Mouse (Mus musculus): Measurements from ENCODE around the gene Kcnn3. TPM values are rescaled to one million over a fixed set of nuclear protein-coding genes. Genes with fewer than 3 reads are reported as not detected.

The Kcnn3 gene
- polyA plus RNA-seq, 1 experiment from 2014 or later: 3.8 TPM

GRCm38 (mm10) chr3:89551880-89552279 lies 31.9 kb downstream of the Kcnn3 start:
- Histone ChIP-seq H3K4me3 (ENCODE audit: low read length) (no peak overlapping the region), H3K9me3 (ENCODE audit: control insufficient read depth, low read length) (no peaks in the 10 kb centered on the region), H3K27ac (ENCODE audit: low read length) (no peak overlapping the region), H3K27me3 (replicated peaks; ENCODE audit: control insufficient read depth, insufficient read depth, low read length) (no peaks in the 10 kb centered on the region), H3K9ac (ENCODE audit: low read depth, low read length) (no peak overlapping the region), H3K36me3 (ENCODE audit: control insufficient read depth, insufficient read depth, low read length) (no peaks in the 10 kb centered on the region), H3K4me1 (ENCODE audit: control insufficient read depth, insufficient read depth, low read length) (0 out of 2 replicates have a peak, but pooled peaks cover 1% of the 10 kb centered on the region), H3K4me2 (ENCODE audit: low read depth, low read length) (no peak overlapping the region)
- no peak for ATAC-seq
- WGBS: 74% methylated on average over 2 of the region's 2 CpGs

- ATAC-seq: no peak
- H3K4me1 ChIP-seq (ENCODE audit: control insufficient read depth, insufficient read depth, low read length): no peaks in the 10 kb centered on the region
- no peak overlapping the region for H3K9ac ChIP-seq (ENCODE audit: low read depth, low read length)
- H3K4me2 ChIP-seq (ENCODE audit: low read depth, low read length): no peak overlapping the region
- no peak overlapping the region for H3K4me3 ChIP-seq (ENCODE audit: low read length)
- no peaks in the 10 kb centered on the region for H3K27me3 ChIP-seq (replicated peaks; ENCODE audit: control insufficient read depth, insufficient read depth, low read length)
- no peaks in the 10 kb centered on the region for H3K9me3 ChIP-seq (ENCODE audit: control insufficient read depth, low read length)
- no peak overlapping the region for H3K27ac ChIP-seq (ENCODE audit: low read length)
- no peaks in the 10 kb centered on the region for H3K36me3 ChIP-seq (ENCODE audit: control insufficient read depth, insufficient read depth, low read length)
- 86% methylated on average over 8 of the region's 8 CpGs for WGBS
These were observed 33.5 kb downstream of the Kcnn3 start for GRCm38 (mm10) chr3:89553432-89553831.

- ATAC-seq: no peak
- H3K4me1 ChIP-seq (ENCODE audit: control insufficient read depth, insufficient read depth, low read length): no peaks in the 10 kb centered on the region
- H3K9ac ChIP-seq (ENCODE audit: low read depth, low read length): no peak overlapping the region
- no peak overlapping the region for H3K27ac ChIP-seq (ENCODE audit: low read length)
- 80% methylated on average over 4 of the region's 4 CpGs for WGBS
- no peaks in the 10 kb centered on the region for H3K36me3 ChIP-seq (ENCODE audit: control insufficient read depth, insufficient read depth, low read length)
- H3K27me3 ChIP-seq (replicated peaks; ENCODE audit: control insufficient read depth, insufficient read depth, low read length): no peaks in the 10 kb centered on the region
- H3K4me3 ChIP-seq (ENCODE audit: low read length): no peak overlapping the region
- no peaks in the 10 kb centered on the region for H3K9me3 ChIP-seq (ENCODE audit: control insufficient read depth, low read length)
- no peak overlapping the region for H3K4me2 ChIP-seq (ENCODE audit: low read depth, low read length)
These were observed 34.0 kb downstream of the Kcnn3 start for GRCm38 (mm10) chr3:89553946-89554345.

GRCm38 (mm10) chr3:89554587-89554986 lies 34.6 kb downstream of the Kcnn3 start:
- no peak overlapping the region for H3K9ac ChIP-seq (ENCODE audit: low read depth, low read length)
- no peak overlapping the region for H3K27ac ChIP-seq (ENCODE audit: low read length)
- no peaks in the 10 kb centered on the region for H3K4me1 ChIP-seq (ENCODE audit: control insufficient read depth, insufficient read depth, low read length)
- H3K9me3 ChIP-seq (ENCODE audit: control insufficient read depth, low read length): no peaks in the 10 kb centered on the region
- H3K4me2 ChIP-seq (ENCODE audit: low read depth, low read length): no peak overlapping the region
- ATAC-seq: no peak
- H3K4me3 ChIP-seq (ENCODE audit: low read length): no peak overlapping the region
- H3K27me3 ChIP-seq (replicated peaks; ENCODE audit: control insufficient read depth, insufficient read depth, low read length): no peaks in the 10 kb centered on the region
- 93% methylated on average over 2 of the region's 2 CpGs for WGBS
- no peaks in the 10 kb centered on the region for H3K36me3 ChIP-seq (ENCODE audit: control insufficient read depth, insufficient read depth, low read length)

GRCm38 (mm10) chr3:89557811-89558210 lies 37.8 kb downstream of the Kcnn3 start:
- no peak overlapping the region for H3K4me2 ChIP-seq (ENCODE audit: low read depth, low read length)
- no peaks in the 10 kb centered on the region for H3K4me1 ChIP-seq (ENCODE audit: control insufficient read depth, insufficient read depth, low read length)
- ATAC-seq: no peak
- H3K36me3 ChIP-seq (ENCODE audit: control insufficient read depth, insufficient read depth, low read length): no peaks in the 10 kb centered on the region
- no peak overlapping the region for H3K27ac ChIP-seq (ENCODE audit: low read length)
- no peak overlapping the region for H3K4me3 ChIP-seq (ENCODE audit: low read length)
- 73% methylated on average over 5 of the region's 5 CpGs for WGBS
- H3K9ac ChIP-seq (ENCODE audit: low read depth, low read length): no peak overlapping the region
- H3K9me3 ChIP-seq (ENCODE audit: control insufficient read depth, low read length): no peaks in the 10 kb centered on the region
- no peaks in the 10 kb centered on the region for H3K27me3 ChIP-seq (replicated peaks; ENCODE audit: control insufficient read depth, insufficient read depth, low read length)

- Histone ChIP-seq H3K27ac (ENCODE audit: low read length) (no peak overlapping the region), H3K36me3 (ENCODE audit: control insufficient read depth, insufficient read depth, low read length) (no peaks in the 10 kb centered on the region), H3K9ac (ENCODE audit: low read depth, low read length) (no peak overlapping the region), H3K4me1 (ENCODE audit: control insufficient read depth, insufficient read depth, low read length) (no peaks in the 10 kb centered on the region), H3K27me3 (replicated peaks; ENCODE audit: control insufficient read depth, insufficient read depth, low read length) (no peaks in the 10 kb centered on the region), H3K4me3 (ENCODE audit: low read length) (no peak overlapping the region), H3K9me3 (ENCODE audit: control insufficient read depth, low read length) (no peaks in the 10 kb centered on the region), H3K4me2 (ENCODE audit: low read depth, low read length) (no peak overlapping the region)
- no peak for ATAC-seq
- 58% methylated on average over 15 of the region's 15 CpGs for WGBS
These were observed 39.3 kb downstream of the Kcnn3 start for GRCm38 (mm10) chr3:89558972-89559910.

GRCm38 (mm10) chr3:89561386-89561785 lies 41.4 kb downstream of the Kcnn3 start:
- Histone ChIP-seq H3K36me3 (ENCODE audit: control insufficient read depth, insufficient read depth, low read length) (no peaks in the 10 kb centered on the region), H3K9ac (ENCODE audit: low read depth, low read length) (no peak overlapping the region), H3K9me3 (ENCODE audit: control insufficient read depth, low read length) (no peaks in the 10 kb centered on the region), H3K4me2 (ENCODE audit: low read depth, low read length) (no peak overlapping the region), H3K4me1 (ENCODE audit: control insufficient read depth, insufficient read depth, low read length) (0 out of 2 replicates have a peak, but pooled peaks cover 3% of the 10 kb centered on the region), H3K4me3 (ENCODE audit: low read length) (no peak overlapping the region), H3K27ac (ENCODE audit: low read length) (no peak overlapping the region), H3K27me3 (replicated peaks; ENCODE audit: control insufficient read depth, insufficient read depth, low read length) (no peaks in the 10 kb centered on the region)
- WGBS: 90% methylated on average over 6 of the region's 6 CpGs
- ATAC-seq: no peak

GRCm38 (mm10) chr3:89565371-89565770 lies 45.4 kb downstream of the Kcnn3 start:
- ATAC-seq: 0 out of 2 replicates have a peak, but pooled peaks have one; percentile 55
- Histone ChIP-seq H3K9me3 (ENCODE audit: control insufficient read depth, low read length) (no peaks in the 10 kb centered on the region), H3K4me3 (ENCODE audit: low read length) (no peak overlapping the region), H3K9ac (ENCODE audit: low read depth, low read length) (no peak overlapping the region), H3K27ac (ENCODE audit: low read length) (no peak overlapping the region), H3K27me3 (replicated peaks; ENCODE audit: control insufficient read depth, insufficient read depth, low read length) (no peaks in the 10 kb centered on the region), H3K4me2 (ENCODE audit: low read depth, low read length) (no peak overlapping the region), H3K4me1 (ENCODE audit: control insufficient read depth, insufficient read depth, low read length) (peaks cover 6% of the 10 kb centered on the region; the same call in 1 of the 2 replicates), H3K36me3 (ENCODE audit: control insufficient read depth, insufficient read depth, low read length) (no peaks in the 10 kb centered on the region)
- WGBS: 56% methylated on average over 5 of the region's 5 CpGs

- Histone ChIP-seq H3K4me2 (ENCODE audit: low read depth, low read length) (no peak overlapping the region), H3K9me3 (ENCODE audit: control insufficient read depth, low read length) (no peaks in the 10 kb centered on the region), H3K4me1 (ENCODE audit: control insufficient read depth, insufficient read depth, low read length) (peaks cover 6% of the 10 kb centered on the region; the same call in 1 of the 2 replicates), H3K9ac (ENCODE audit: low read depth, low read length) (no peak overlapping the region), H3K36me3 (ENCODE audit: control insufficient read depth, insufficient read depth, low read length) (no peaks in the 10 kb centered on the region), H3K27me3 (replicated peaks; ENCODE audit: control insufficient read depth, insufficient read depth, low read length) (no peaks in the 10 kb centered on the region), H3K4me3 (ENCODE audit: low read length) (no peak overlapping the region), H3K27ac (ENCODE audit: low read length) (no peak overlapping the region)
- ATAC-seq: no peak
- 94% methylated on average over 1 of the region's 1 CpGs for WGBS
These were observed 49.1 kb downstream of the Kcnn3 start for GRCm38 (mm10) chr3:89569058-89569457.

All from intestine, embryonic 16.5 days (tissue).